Mouse (Mus musculus) ovary, adult 18-20 months (tissue): ENCODE results near the gene Atoh7.

ENCODE experiments used
- DNase-seq: peaks from one replicate; pipeline ENCODE4 v3.0.0; 2022; ENCODE audit warnings: low spot score, mixed read lengths

Gene Atoh7

GRCm38 (mm10) chr10:63099941-63100562 is 601 bp downstream of the Atoh7 start:
- DNase-seq: peak; percentile 29

- DNase-seq: no peak
These were observed 1.2 kb downstream of the Atoh7 start for GRCm38 (mm10) chr10:63100657-63101056.

GRCm38 (mm10) chr10:63113027-63113604 is 13.7 kb downstream of the Atoh7 start:
- DNase-seq: no peak

- DNase-seq: no peak
These were observed 14.4 kb downstream of the Atoh7 start for GRCm38 (mm10) chr10:63113716-63114360.

GRCm38 (mm10) chr10:63115881-63116280 is 16.4 kb downstream of the Atoh7 start:
- no peak for DNase-seq

- DNase-seq: no peak
These were observed 16.9 kb downstream of the Atoh7 start for GRCm38 (mm10) chr10:63116376-63116775.

GRCm38 (mm10) chr10:63117583-63117982 is 18.1 kb downstream of the Atoh7 start:
- DNase-seq: no peak

GRCm38 (mm10) chr10:63119916-63120315 is 20.5 kb downstream of the Atoh7 start:
- no peak for DNase-seq

- no peak for DNase-seq
These were observed 22.5 kb downstream of the Atoh7 start for GRCm38 (mm10) chr10:63121961-63122360.

GRCm38 (mm10) chr10:63122516-63122915 is 23.1 kb downstream of the Atoh7 start:
- DNase-seq: no peak

GRCm38 (mm10) chr10:63123141-63123540 is 23.7 kb downstream of the Atoh7 start:
- no peak for DNase-seq

- no peak for DNase-seq
These were observed 24.6 kb downstream of the Atoh7 start for GRCm38 (mm10) chr10:63124016-63124415.

GRCm38 (mm10) chr10:63125343-63125742 is 25.9 kb downstream of the Atoh7 start:
- no peak for DNase-seq

- no peak for DNase-seq
These were observed 26.7 kb downstream of the Atoh7 start for GRCm38 (mm10) chr10:63126116-63126515.

- DNase-seq: no peak
These were observed 27.7 kb downstream of the Atoh7 start for GRCm38 (mm10) chr10:63127156-63127555.

GRCm38 (mm10) chr10:63128256-63128655 is 28.8 kb downstream of the Atoh7 start:
- DNase-seq: no peak

- no peak for DNase-seq
These were observed 31.0 kb downstream of the Atoh7 start for GRCm38 (mm10) chr10:63130500-63130899.

GRCm38 (mm10) chr10:63132356-63132755 is 32.9 kb downstream of the Atoh7 start:
- DNase-seq: no peak

GRCm38 (mm10) chr10:63133326-63133725 is 33.9 kb downstream of the Atoh7 start:
- DNase-seq: no peak

- no peak for DNase-seq
These were observed 36.2 kb downstream of the Atoh7 start for GRCm38 (mm10) chr10:63135680-63136079.

GRCm38 (mm10) chr10:63136436-63136835 is 37.0 kb downstream of the Atoh7 start:
- DNase-seq: no peak

- no peak for DNase-seq
These were observed 43.2 kb downstream of the Atoh7 start for GRCm38 (mm10) chr10:63142660-63143059.
